In the genomic region with DNA sequence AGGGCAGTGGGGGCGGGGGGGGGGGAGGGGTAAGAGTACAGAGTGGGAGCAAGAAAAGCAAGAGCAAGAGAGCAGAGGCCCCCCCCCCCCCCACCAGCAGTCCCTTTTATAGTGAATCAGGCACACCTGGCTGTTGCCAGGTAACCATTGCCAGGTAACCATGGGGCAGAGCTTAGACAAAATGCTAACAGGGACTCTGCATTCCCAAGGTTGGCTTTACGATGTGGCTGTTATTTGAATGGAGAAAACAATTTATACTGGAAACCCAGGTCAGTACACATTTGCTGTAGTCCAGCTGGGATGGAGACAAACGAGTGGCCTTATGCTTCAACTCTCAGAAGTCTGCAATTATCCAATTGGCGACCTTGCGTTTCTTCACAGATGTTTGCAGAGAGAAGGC, we compare ENCODE assay signal across 23 mouse cellular contexts.
DNase-seq lines count a peak whose midpoint lies in the region; ATAC-seq and TF ChIP-seq lines count a peak whose summit lies in the region.
"Had no signal": no experiment of that assay in that cellular context is flagged by ENCODE, and none has a peak within 500 bp of the region (broad histone marks: within the 10 kb centered on the region; RNA-seq: fewer than 3 reads in every experiment).

No protein-coding gene starts in this region.

- no peaks in the 10 kb centered on the region for H3K4me1 ChIP-seq in forebrain, embryonic 14.5 days (ENCODE audit: control insufficient read depth, insufficient read depth, low read length)
- H3K4me1 ChIP-seq in forebrain, embryonic 16.5 days (replicated peaks; ENCODE audit: control insufficient read depth, insufficient read depth, low read length): no peaks in the 10 kb centered on the region
- H3K4me1 ChIP-seq in embryonic facial prominence, embryonic 10.5 days: peaks cover 5% of the 10 kb centered on the region; the same call in 1 of the 2 replicates
- H3K4me1 ChIP-seq in midbrain, embryonic 14.5 days (ENCODE audit: control insufficient read depth, insufficient read depth, low read length): no peaks in the 10 kb centered on the region
- H3K4me1 ChIP-seq in intestine, postnatal 0 days (replicated peaks; ENCODE audit: control insufficient read depth, insufficient read depth, low read length): no peaks in the 10 kb centered on the region
- H3K4me1 ChIP-seq: embryonic facial prominence, embryonic 13.5 days; heart, embryonic 13.5 days had no signal

- DNase-seq in forebrain, embryonic 14.5 days (ENCODE audit: low spot score): peak; percentile 3
- DNase-seq in R1 (ENCODE audit: low read depth, low spot score): peak; percentile 47
- DNase-seq in embryonic facial prominence, embryonic 10.5 days (ENCODE audit: low spot score): peak; percentile 17
- DNase-seq in midbrain, embryonic 14.5 days: peak; percentile 13
- no peak for DNase-seq in left cerebral cortex, adult 8-10 months (ENCODE audit: low spot score in 2 of 2)
- DNase-seq in natural killer cell, adult 2 months (ENCODE audit: low spot score in 2 of 2): no peak
- DNase-seq: adrenal gland, postnatal 10 days; cerebellum, adult 11 months; cerebellum, adult 8-10 months; cerebellum, postnatal 14 days; embryo, embryonic 11 days; gastrocnemius, postnatal 36 days; heart, adult 11 months; heart, postnatal 36 days; kidney, adult 11 months had no signal

- no peak overlapping the region for H3K4me3 ChIP-seq in forebrain, embryonic 14.5 days (ENCODE audit: low read depth, low read length)
- H3K4me3 ChIP-seq in forebrain, embryonic 16.5 days (replicated peaks; ENCODE audit: low read length): no peak overlapping the region
- H3K4me3 ChIP-seq in embryonic facial prominence, embryonic 10.5 days: no peak overlapping the region
- H3K4me3 ChIP-seq in midbrain, embryonic 14.5 days (replicated peaks; ENCODE audit: low read depth, low read length): no peak overlapping the region
- H3K4me3 ChIP-seq in intestine, postnatal 0 days (ENCODE audit: low read depth, low read length): no peak overlapping the region
- H3K4me3 ChIP-seq: embryonic facial prominence, embryonic 13.5 days; heart, embryonic 13.5 days had no signal

- H3K36me3 ChIP-seq in forebrain, embryonic 14.5 days (ENCODE audit: control insufficient read depth, insufficient read depth, low read length): no peaks in the 10 kb centered on the region
- H3K36me3 ChIP-seq in forebrain, embryonic 16.5 days (ENCODE audit: control insufficient read depth, insufficient read depth): no peaks in the 10 kb centered on the region
- no peaks in the 10 kb centered on the region for H3K36me3 ChIP-seq in embryonic facial prominence, embryonic 10.5 days (replicated peaks)
- H3K36me3 ChIP-seq in midbrain, embryonic 14.5 days (ENCODE audit: control insufficient read depth, insufficient read depth, low read length): no peaks in the 10 kb centered on the region
- H3K36me3 ChIP-seq in intestine, postnatal 0 days (ENCODE audit: control insufficient read depth, insufficient read depth): no peaks in the 10 kb centered on the region
- H3K36me3 ChIP-seq: embryonic facial prominence, embryonic 13.5 days; heart, embryonic 13.5 days had no signal

- TF ChIP-seq CTCF in intestine, postnatal 0 days (IDR thresholded peaks at IDR 0.05; ENCODE audit: low read depth): no peak

- no peak overlapping the region for H3K4me2 ChIP-seq in forebrain, embryonic 14.5 days (ENCODE audit: low read length)
- H3K4me2 ChIP-seq in forebrain, embryonic 16.5 days (ENCODE audit: low read length): no peak overlapping the region
- H3K4me2 ChIP-seq in midbrain, embryonic 14.5 days (ENCODE audit: low read length): no peak overlapping the region
- no peak overlapping the region for H3K4me2 ChIP-seq in intestine, postnatal 0 days (replicated peaks; ENCODE audit: low read depth)
- H3K4me2 ChIP-seq: embryonic facial prominence, embryonic 13.5 days; heart, embryonic 13.5 days had no signal

- 38% methylated on average over 4 of the region's 5 CpGs for WGBS in forebrain, embryonic 14.5 days
- WGBS in forebrain, embryonic 16.5 days: 59% methylated on average over 4 of the region's 5 CpGs
- WGBS in embryonic facial prominence, embryonic 10.5 days: 42% methylated on average over 4 of the region's 5 CpGs
- WGBS in midbrain, embryonic 14.5 days: 64% methylated on average over 4 of the region's 5 CpGs
- 16% methylated on average over 4 of the region's 5 CpGs for WGBS in intestine, postnatal 0 days

- ATAC-seq in forebrain, embryonic 14.5 days: no peak
- no peak for ATAC-seq in forebrain, embryonic 16.5 days
- no peak for ATAC-seq in midbrain, embryonic 14.5 days (ENCODE audit: low FRiP score, low TSS enrichment)
- ATAC-seq in intestine, postnatal 0 days: no peak
- ATAC-seq: hindbrain, embryonic 16.5 days; inflammation-experienced regulatory T-cells, adult 6 months; Patski had no signal

- H3K27ac ChIP-seq in forebrain, embryonic 14.5 days (ENCODE audit: low read depth, low read length): no peak overlapping the region
- no peak overlapping the region for H3K27ac ChIP-seq in forebrain, embryonic 16.5 days (ENCODE audit: low read length)
- no peak overlapping the region for H3K27ac ChIP-seq in embryonic facial prominence, embryonic 10.5 days (replicated peaks)
- H3K27ac ChIP-seq in midbrain, embryonic 14.5 days (replicated peaks; ENCODE audit: low read depth, low read length): no peak overlapping the region
- no peak overlapping the region for H3K27ac ChIP-seq in intestine, postnatal 0 days (ENCODE audit: low read depth, low read length)
- H3K27ac ChIP-seq: embryonic facial prominence, embryonic 13.5 days; heart, embryonic 13.5 days had no signal

- no peaks in the 10 kb centered on the region for H3K9me3 ChIP-seq in forebrain, embryonic 14.5 days (replicated peaks; ENCODE audit: control insufficient read depth, low read length)
- H3K9me3 ChIP-seq in forebrain, embryonic 16.5 days (ENCODE audit: control insufficient read depth, low read length): no peaks in the 10 kb centered on the region
- no peaks in the 10 kb centered on the region for H3K9me3 ChIP-seq in embryonic facial prominence, embryonic 10.5 days
- H3K9me3 ChIP-seq in midbrain, embryonic 14.5 days (ENCODE audit: control insufficient read depth, low read length): no peaks in the 10 kb centered on the region
- no peaks in the 10 kb centered on the region for H3K9me3 ChIP-seq in intestine, postnatal 0 days (ENCODE audit: control insufficient read depth)
- H3K9me3 ChIP-seq: embryonic facial prominence, embryonic 13.5 days; heart, embryonic 13.5 days had no signal

- no peak overlapping the region for H3K9ac ChIP-seq in forebrain, embryonic 14.5 days (ENCODE audit: low read length)
- H3K9ac ChIP-seq in forebrain, embryonic 16.5 days (replicated peaks; ENCODE audit: low read depth, low read length): no peak overlapping the region
- H3K9ac ChIP-seq in midbrain, embryonic 14.5 days (replicated peaks; ENCODE audit: low read length): no peak overlapping the region
- H3K9ac ChIP-seq in intestine, postnatal 0 days (ENCODE audit: low read depth, low read length): no peak overlapping the region
- H3K9ac ChIP-seq: embryonic facial prominence, embryonic 13.5 days; heart, embryonic 13.5 days had no signal

- no peaks in the 10 kb centered on the region for H3K27me3 ChIP-seq in forebrain, embryonic 14.5 days (replicated peaks; ENCODE audit: control insufficient read depth, insufficient read depth, low read length)
- no peaks in the 10 kb centered on the region for H3K27me3 ChIP-seq in forebrain, embryonic 16.5 days (replicated peaks; ENCODE audit: control insufficient read depth, insufficient read depth, low read length)
- no peaks in the 10 kb centered on the region for H3K27me3 ChIP-seq in embryonic facial prominence, embryonic 10.5 days (replicated peaks; ENCODE audit: low read depth, poor library complexity, severe bottlenecking)
- H3K27me3 ChIP-seq in midbrain, embryonic 14.5 days (ENCODE audit: control insufficient read depth, insufficient read depth, low read length): no peaks in the 10 kb centered on the region
- no peaks in the 10 kb centered on the region for H3K27me3 ChIP-seq in intestine, postnatal 0 days (replicated peaks; ENCODE audit: control insufficient read depth, insufficient read depth, low read length)
- H3K27me3 ChIP-seq: CH12.LX; embryonic facial prominence, embryonic 13.5 days; heart, embryonic 13.5 days had no signal

Comparison
In these comparisons a context has a peak if more than half of its experiments do, and no peak if none do; other contexts are left out.
1. DNase-seq: peak in forebrain, embryonic 14.5 days (single experiment), R1 (single experiment), embryonic facial prominence, embryonic 10.5 days (single experiment) and midbrain, embryonic 14.5 days (single experiment); none in left cerebral cortex, adult 8-10 months (0 of 2) and natural killer cell, adult 2 months (0 of 2).